Mouse (Mus musculus): Measurements from ENCODE around the gene Arpc2. TPM values are rescaled to one million over a fixed set of nuclear protein-coding genes. Genes with fewer than 3 reads are reported as not detected.

Gene Arpc2
- total RNA-seq, 2 experiments from 2014 or later: 834 to 1,782 TPM

DNA sequence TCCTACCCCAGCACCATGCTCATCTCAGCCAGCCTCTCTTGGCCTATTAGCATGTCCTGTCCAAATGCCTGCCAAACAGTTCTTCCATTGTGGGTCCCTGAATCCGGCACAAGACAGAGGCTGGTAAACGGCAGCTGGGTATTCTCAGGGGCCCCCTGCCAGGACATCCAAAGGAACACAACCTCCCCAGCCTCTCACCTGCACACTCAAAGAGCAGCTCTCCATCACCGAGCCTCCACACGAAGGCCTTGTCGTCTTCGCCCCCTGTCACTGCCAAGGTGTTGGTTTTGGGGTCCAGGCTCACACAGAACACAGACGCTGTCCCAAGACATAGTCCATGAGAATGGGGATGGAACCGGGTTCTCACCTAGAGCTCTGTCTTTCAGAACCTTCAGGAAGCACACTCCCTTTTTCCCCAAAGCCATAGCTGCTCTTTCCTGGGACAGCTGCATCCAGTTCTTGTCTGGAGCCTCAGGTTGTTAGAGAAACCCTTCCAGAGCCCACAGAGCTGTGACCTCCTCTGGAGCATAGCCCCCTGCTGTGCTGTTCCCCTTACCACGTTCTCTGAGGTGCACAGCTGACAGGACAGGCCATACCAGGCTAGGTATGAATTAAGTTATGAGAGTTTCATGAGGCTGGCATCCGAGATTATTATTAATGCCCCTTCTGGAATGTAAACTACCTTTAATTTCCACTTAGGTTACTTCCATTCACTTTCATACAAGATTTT is 47.2 kb downstream of the Arpc2 start:
- no peak for ATAC-seq (ENCODE audit: poor library complexity, severe bottlenecking)

DNA sequence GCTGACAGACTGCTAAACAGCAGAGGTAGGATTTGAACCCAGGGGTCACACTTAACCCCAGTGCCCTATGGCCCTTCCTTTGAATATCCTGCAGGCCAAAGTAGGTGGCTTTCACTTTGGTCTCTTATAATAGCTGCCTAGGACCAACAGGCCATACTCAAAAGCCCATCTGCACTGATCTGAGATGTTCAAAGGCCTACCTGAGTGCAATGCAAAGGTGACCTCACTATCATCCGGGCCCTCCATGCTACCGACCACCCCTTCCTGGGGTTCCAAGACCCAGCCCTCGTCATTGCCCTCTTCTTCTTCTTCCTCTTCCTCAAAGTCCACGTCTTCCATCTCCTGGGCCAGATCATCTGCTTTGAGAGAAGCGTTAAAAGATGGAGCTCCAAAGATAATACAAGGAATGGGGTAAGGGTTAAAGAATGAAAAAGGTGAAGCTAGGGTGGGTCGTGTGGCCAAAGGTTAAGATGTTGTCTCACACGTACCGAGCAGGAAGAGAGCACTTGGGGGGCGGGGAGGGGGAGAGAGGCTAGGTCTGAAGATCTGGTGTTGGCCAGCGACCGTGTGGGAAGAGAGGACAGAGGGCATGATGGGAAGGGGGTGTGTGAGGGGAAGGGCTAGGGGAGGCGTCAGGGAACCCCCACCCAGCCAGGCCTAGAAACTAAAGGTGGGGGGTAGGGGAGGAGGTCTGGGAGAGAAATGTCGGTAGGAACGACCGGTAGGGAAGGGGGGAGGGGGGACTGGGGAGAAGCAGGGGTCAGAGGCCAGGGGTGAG is 48.0 kb downstream of the Arpc2 start:
- peak; percentile 6 for ATAC-seq (ENCODE audit: poor library complexity, severe bottlenecking)

DNA sequence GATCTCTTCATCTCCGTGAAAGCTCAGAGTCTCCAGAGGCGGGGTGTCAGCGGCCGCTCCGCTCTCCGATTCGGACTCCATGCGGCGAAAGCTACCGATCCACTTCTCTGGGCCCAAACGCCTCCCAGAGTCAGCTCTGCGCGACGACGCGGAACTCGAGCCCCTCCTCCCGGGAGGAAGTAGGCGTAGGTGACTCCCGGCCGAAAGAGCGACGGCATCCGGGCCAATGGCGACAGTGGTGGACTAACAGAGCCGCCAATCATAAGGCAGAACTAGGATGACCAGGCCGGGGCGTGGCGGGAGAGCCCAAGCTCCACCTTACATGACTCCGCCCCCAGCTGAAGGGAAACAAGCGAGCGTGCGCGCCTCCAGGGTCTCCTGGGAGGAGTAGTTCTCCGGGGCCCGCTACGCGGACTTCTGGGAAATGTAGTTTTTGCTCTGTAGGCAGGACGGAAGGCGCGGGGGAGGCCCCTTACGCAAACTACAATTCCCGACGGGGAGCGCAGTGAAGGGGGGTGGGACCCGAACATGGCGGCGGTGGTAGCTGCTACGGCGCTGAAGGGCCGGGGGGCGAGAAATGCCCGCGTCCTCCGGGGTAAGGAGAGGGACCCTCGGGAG is 48.8 kb downstream of the Arpc2 start, which contains the start of the genes Aamp and Pnkd:
Gene Aamp, minus strand, starts transcription at position 196 of the 618 bp plus-strand sequence.
Gene Pnkd, plus strand, starts transcription at position 388 of the 618 bp plus-strand sequence.
- peak; percentile 95 for ATAC-seq (ENCODE audit: poor library complexity, severe bottlenecking)

GRCm38 (mm10) chr1:74285212-74286010 is 49.5 kb downstream of the Arpc2 start:
- no peak for ATAC-seq (ENCODE audit: poor library complexity, severe bottlenecking)

- ATAC-seq (ENCODE audit: poor library complexity, severe bottlenecking): peak; percentile 33; the same call in 1 of the 2 replicates
Measured at GRCm38 (mm10) chr1:74286869-74287607, 51.2 kb downstream of the Arpc2 start.

GRCm38 (mm10) chr1:74288327-74288726 is 52.4 kb downstream of the Arpc2 start:
- ATAC-seq (ENCODE audit: poor library complexity, severe bottlenecking): no peak

- ATAC-seq (ENCODE audit: poor library complexity, severe bottlenecking): no peak
Measured at GRCm38 (mm10) chr1:74289248-74289647, 53.4 kb downstream of the Arpc2 start.

- ATAC-seq (ENCODE audit: poor library complexity, severe bottlenecking): no peak
Measured at GRCm38 (mm10) chr1:74289740-74290139, 53.9 kb downstream of the Arpc2 start.

GRCm38 (mm10) chr1:74290141-74290540 is 54.3 kb downstream of the Arpc2 start:
- ATAC-seq (ENCODE audit: poor library complexity, severe bottlenecking): no peak

DNA sequence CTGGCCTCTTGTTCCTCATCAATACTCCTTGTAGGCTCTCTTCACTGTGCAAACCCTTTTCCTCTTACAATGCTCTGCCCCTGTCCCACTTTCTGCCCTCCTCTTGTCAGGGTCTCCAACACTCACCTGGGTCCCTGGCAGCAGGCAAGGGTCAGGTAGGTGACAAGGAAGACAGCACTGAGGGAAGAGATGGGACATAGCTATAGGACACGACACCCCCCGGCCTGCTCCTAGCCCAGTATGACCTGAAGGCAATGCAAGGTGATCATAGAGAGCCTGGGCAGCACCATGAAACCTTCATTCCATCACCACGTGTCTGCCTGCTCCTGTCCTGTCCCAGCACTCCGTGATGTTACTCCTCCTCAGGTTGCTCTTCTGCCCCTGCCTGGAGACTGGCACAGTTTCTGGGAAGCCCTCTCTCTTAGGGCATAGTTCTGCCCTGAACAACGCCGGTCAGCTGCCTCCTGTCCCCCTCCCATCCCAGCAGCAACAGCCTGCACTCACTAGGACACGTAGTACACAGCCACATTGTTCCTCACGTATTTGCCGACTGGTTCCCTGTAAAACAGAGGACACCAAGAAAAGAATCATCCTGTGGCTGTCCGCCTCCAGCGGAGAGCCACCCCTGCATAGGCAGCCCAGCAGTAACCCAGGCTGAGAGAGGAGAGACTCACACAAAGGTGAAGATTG is 56.6 kb downstream of the Arpc2 start:
- ATAC-seq (ENCODE audit: poor library complexity, severe bottlenecking): no peak

DNA sequence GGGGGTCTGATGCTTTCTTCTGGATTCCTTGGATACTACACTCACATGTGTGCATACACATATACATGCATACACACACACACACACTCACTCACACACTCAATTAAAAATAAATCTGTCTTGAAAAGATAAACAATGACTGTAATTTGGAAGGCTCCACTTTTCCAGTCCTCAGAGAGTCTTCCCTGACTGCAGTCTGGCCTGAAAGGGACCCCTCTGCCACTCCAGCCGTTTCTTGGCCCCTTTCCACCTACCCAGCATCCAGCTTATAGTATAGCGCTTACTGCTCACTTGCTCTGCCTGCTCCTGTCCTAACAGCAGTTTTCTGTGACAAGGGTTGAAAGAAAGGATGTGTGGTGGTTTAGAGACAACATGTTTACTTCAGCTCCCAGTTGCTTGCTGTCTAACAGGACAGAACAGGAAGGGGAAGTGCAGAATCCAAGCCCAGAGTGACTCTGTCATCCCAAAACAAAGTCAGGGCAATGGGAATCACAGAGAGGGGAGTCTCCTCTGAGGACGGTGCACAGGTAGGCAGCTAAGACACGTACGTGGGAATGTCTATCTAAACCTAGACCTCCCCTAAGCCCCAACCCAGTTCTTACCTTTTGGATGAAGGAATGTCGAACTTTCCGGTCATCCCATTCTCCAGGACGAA is 57.5 kb downstream of the Arpc2 start:
- no peak for ATAC-seq (ENCODE audit: poor library complexity, severe bottlenecking)

DNA sequence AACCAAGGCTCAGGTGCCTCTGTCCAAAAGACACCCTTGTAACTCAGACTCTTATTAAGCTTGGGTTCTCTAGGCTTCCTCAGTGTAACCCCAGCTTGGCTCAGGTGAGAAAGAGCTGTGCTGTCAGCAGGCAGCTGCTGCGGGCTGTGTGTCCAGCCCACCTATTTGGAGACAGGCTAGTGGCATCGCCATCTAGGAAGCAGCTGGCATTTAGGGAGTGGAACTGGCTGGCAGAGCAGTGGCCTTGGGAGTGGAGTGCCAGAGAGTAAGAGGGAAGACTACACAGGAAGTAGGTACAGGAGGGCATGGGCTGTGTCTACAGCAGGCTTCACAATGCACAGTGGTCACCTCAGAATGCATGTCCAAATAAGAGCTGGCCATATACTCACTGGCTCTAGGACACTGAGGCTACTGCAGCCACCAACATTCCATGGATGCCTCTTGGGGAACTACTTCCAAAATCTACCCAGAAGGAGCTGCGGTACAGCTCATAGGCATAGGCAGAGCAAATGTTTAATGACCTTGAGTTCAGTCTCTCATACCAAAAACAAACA is 58.3 kb downstream of the Arpc2 start:
- no peak for ATAC-seq (ENCODE audit: poor library complexity, severe bottlenecking)

DNA sequence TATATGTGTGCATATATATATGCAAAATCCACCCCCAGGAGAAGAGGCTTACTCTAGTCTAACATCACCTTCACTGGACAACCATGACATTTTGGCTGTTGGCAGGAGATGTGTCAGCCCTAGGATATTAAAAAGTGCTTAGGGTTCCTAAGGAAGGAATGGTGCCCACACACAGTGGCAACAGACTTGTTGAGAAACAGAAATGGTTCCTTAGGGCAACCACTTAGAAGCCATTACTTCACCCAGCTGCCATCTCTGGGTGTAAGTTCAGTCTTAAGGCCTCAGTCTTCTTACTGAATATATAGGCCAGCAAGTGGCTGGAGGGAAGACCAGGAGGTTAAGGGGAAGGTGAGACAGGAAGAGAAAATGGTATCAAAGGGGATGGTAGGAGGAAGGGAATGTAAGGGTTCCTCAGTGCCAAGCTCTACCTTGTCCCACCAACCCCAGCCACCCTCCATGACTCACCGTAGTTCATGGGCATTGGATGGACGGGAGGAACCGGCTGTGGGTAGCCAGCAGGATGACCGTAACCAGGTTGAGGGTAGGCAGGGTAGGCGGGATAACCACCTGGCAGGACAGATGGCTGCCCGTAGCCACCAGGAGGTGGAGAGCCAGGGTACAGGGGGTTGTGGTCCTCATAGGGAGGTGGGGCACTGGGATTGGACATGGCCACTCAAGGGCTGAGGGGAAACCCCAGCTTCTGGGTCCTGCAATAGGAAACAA is 59.0 kb downstream of the Arpc2 start:
- no peak for ATAC-seq (ENCODE audit: poor library complexity, severe bottlenecking)

DNA sequence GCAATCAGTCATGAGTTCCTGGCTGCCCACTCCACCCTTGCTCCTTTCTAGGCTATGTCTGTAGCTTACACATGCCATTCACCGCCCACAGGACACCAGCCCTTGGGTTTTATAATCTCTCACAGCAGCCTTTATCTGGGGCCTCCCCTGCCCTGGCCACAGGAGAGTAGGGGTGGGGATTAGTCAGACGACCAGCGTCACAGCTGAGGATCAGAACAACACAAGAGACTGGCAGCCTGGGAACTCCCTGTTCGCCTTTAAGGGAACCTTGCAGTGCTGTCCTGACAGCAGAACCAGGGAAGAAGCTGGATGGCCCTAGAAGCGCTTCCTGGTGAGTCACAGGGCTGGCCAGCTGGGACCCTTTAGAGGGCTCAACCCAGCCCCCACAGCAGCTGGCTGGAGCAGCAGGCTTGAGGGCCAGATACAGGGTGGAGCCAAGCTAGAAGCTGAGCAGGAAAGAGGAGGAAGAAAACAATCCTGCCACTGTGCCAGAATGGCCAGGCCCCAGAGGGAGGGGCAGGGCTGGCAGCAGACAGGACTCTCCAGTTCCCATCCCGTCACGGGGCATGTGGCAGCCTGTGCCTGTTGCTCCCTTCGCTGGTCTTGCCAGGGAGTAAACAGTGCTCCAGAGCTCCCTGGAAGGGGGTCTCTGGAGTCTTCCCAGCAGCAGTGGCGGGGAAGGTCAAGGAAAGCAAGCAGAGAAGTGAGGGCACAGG is 59.7 kb downstream of the Arpc2 start:
- ATAC-seq (ENCODE audit: poor library complexity, severe bottlenecking): peak; percentile 65

GRCm38 (mm10) chr1:74296477-74296876 is 60.6 kb downstream of the Arpc2 start:
- no peak for ATAC-seq (ENCODE audit: poor library complexity, severe bottlenecking)

GRCm38 (mm10) chr1:74297269-74297668 is 61.4 kb downstream of the Arpc2 start:
- ATAC-seq (ENCODE audit: poor library complexity, severe bottlenecking): no peak

DNA sequence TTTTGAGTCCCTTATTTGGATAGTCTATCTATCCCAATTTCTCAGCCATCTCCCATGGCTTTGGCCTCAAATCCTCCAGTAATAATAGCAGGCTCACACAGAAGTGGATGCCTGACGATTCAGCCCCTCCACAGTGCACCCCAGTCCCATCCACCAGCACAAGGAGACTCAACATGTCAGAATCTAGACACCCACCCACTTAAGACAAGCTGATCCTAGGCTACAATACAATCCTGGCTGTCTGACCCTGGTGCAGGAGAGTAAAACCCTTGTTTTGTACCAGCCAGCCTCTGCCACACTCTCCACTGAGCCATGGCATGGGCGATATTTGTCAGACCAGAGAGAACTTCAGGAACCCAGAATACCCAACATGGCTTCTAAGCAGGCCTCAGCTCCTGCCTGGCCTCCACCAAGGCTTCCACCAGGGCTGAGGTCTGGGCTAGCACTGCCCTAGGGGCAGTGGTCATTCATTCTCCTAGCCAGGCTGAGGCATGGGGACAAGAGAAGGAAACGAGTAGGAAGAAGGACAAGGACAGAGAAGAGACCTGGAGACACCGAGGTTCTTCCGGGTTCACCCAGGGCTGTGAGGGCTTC is 62.4 kb downstream of the Arpc2 start:
- ATAC-seq (ENCODE audit: poor library complexity, severe bottlenecking): no peak
